Mouse (Mus musculus): Measurements from ENCODE around the gene Hadhb. TPM values are rescaled to one million over a fixed set of nuclear protein-coding genes. Genes with fewer than 3 reads are reported as not detected.
A peak's percentile ranks its signal among the peaks of the same experiment; 100 is the strongest.

Gene Hadhb
- polyA plus RNA-seq, 1 experiment from 2014 or later, result 99.9 TPM

- no peak overlapping the region for H3K4me2 ChIP-seq (replicated peaks; ENCODE audit: low read depth, low read length)
- H3K27me3 ChIP-seq (ENCODE audit: control insufficient read depth, insufficient read depth, low read length), result no peaks in the 10 kb centered on the region
- DNase-seq (ENCODE audit: low spot score) (no peak), ATAC-seq (ENCODE audit: low FRiP score) (no peak)
- no peaks in the 10 kb centered on the region for H3K36me3 ChIP-seq (ENCODE audit: control insufficient read depth, insufficient read depth, low read length)
- H3K9me3 ChIP-seq (ENCODE audit: control insufficient read depth, low read length), result no peaks in the 10 kb centered on the region
- H3K9ac ChIP-seq (ENCODE audit: low read depth, low read length), result no peak overlapping the region
- H3K27ac ChIP-seq (ENCODE audit: low read depth, low read length), result no peak overlapping the region
- no peak overlapping the region for H3K4me3 ChIP-seq (ENCODE audit: low read depth, low read length)
- 83% methylated on average over 4 of the region's 4 CpGs for WGBS
- 0 out of 2 replicates have a peak, but pooled peaks cover 2% of the 10 kb centered on the region for H3K4me1 ChIP-seq (replicated peaks; ENCODE audit: control insufficient read depth, insufficient read depth, low read length)
These were observed 75.9 kb downstream of the Hadhb start for GRCm38 (mm10) chr5:30230901-30231300.

- DNase-seq (ENCODE audit: low spot score) (no peak), ATAC-seq (ENCODE audit: low FRiP score) (no peak)
- peak overlapping the region; percentile 77 for H3K9ac ChIP-seq (ENCODE audit: low read depth, low read length)
- WGBS, result 57% methylated on average over 16 of the region's 16 CpGs
- no peaks in the 10 kb centered on the region for H3K36me3 ChIP-seq (ENCODE audit: control insufficient read depth, insufficient read depth, low read length)
- H3K4me3 ChIP-seq (ENCODE audit: low read depth, low read length), result peak overlapping the region; percentile 71
- H3K4me2 ChIP-seq (replicated peaks; ENCODE audit: low read depth, low read length), result peak overlapping the region; percentile 73
- H3K4me1 ChIP-seq (replicated peaks; ENCODE audit: control insufficient read depth, insufficient read depth, low read length), result 0 out of 2 replicates have a peak, but pooled peaks cover 2% of the 10 kb centered on the region
- H3K27ac ChIP-seq (ENCODE audit: low read depth, low read length), result peak overlapping the region; percentile 72
- no peaks in the 10 kb centered on the region for H3K27me3 ChIP-seq (ENCODE audit: control insufficient read depth, insufficient read depth, low read length)
- H3K9me3 ChIP-seq (ENCODE audit: control insufficient read depth, low read length), result no peaks in the 10 kb centered on the region
These were observed 76.8 kb downstream of the Hadhb start for GRCm38 (mm10) chr5:30231891-30232270.

GRCm38 (mm10) chr5:30232271-30232971, 77.4 kb downstream of the Hadhb start, which contains the start of gene Selenoi:
Selenoi (plus strand) TSS chr5:30232581.
- Histone ChIP-seq H3K4me1 (replicated peaks; ENCODE audit: control insufficient read depth, insufficient read depth, low read length) (0 out of 2 replicates have a peak, but pooled peaks cover 2% of the 10 kb centered on the region), H3K27me3 (ENCODE audit: control insufficient read depth, insufficient read depth, low read length) (no peaks in the 10 kb centered on the region), H3K9me3 (ENCODE audit: control insufficient read depth, low read length) (no peaks in the 10 kb centered on the region), H3K9ac (ENCODE audit: low read depth, low read length) (peak within 1 kb of the TSS; percentile 77), H3K4me2 (replicated peaks; ENCODE audit: low read depth, low read length) (peak within 1 kb of the TSS; percentile 73), H3K36me3 (ENCODE audit: control insufficient read depth, insufficient read depth, low read length) (no peaks in the 10 kb centered on the region), H3K4me3 (ENCODE audit: low read depth, low read length) (peak within 1 kb of the TSS; percentile 71), H3K27ac (ENCODE audit: low read depth, low read length) (peak within 1 kb of the TSS; percentile 83)
- ATAC-seq (ENCODE audit: low FRiP score) (peak; percentile 100), DNase-seq (ENCODE audit: low spot score) (peak; percentile 98)
- 1% methylated on average over 71 of the region's 71 CpGs for WGBS

- ATAC-seq (ENCODE audit: low FRiP score) (no peak), DNase-seq (ENCODE audit: low spot score) (peak; percentile 54)
- Histone ChIP-seq H3K36me3 (ENCODE audit: control insufficient read depth, insufficient read depth, low read length) (no peaks in the 10 kb centered on the region), H3K9me3 (ENCODE audit: control insufficient read depth, low read length) (no peaks in the 10 kb centered on the region), H3K9ac (ENCODE audit: low read depth, low read length) (peak overlapping the region; percentile 74), H3K4me1 (replicated peaks; ENCODE audit: control insufficient read depth, insufficient read depth, low read length) (0 out of 2 replicates have a peak, but pooled peaks cover 2% of the 10 kb centered on the region), H3K27ac (ENCODE audit: low read depth, low read length) (peak overlapping the region; percentile 83), H3K4me2 (replicated peaks; ENCODE audit: low read depth, low read length) (peak overlapping the region; percentile 73), H3K27me3 (ENCODE audit: control insufficient read depth, insufficient read depth, low read length) (no peaks in the 10 kb centered on the region), H3K4me3 (ENCODE audit: low read depth, low read length) (peak overlapping the region; percentile 71)
- 9% methylated on average over 15 of the region's 15 CpGs for WGBS
These were observed 78.0 kb downstream of the Hadhb start for GRCm38 (mm10) chr5:30233042-30233441.

- 75% methylated on average over 8 of the region's 8 CpGs for WGBS
- DNase-seq (ENCODE audit: low spot score), result no peak
- H3K9me3 ChIP-seq (ENCODE audit: control insufficient read depth, low read length), result no peaks in the 10 kb centered on the region
- peak overlapping the region; percentile 73; the same call in 1 of the 2 replicates for H3K4me2 ChIP-seq (replicated peaks; ENCODE audit: low read depth, low read length)
- peak overlapping the region; percentile 74; the same call in 1 of the 2 replicates for H3K9ac ChIP-seq (ENCODE audit: low read depth, low read length)
- H3K4me1 ChIP-seq (replicated peaks; ENCODE audit: control insufficient read depth, insufficient read depth, low read length), result 0 out of 2 replicates have a peak, but pooled peaks cover 2% of the 10 kb centered on the region
- ATAC-seq (ENCODE audit: low FRiP score), result no peak
- no peak overlapping the region for H3K27ac ChIP-seq (ENCODE audit: low read depth, low read length)
- H3K4me3 ChIP-seq (ENCODE audit: low read depth, low read length), result peak overlapping the region; percentile 71
- no peaks in the 10 kb centered on the region for H3K36me3 ChIP-seq (ENCODE audit: control insufficient read depth, insufficient read depth, low read length)
- H3K27me3 ChIP-seq (ENCODE audit: control insufficient read depth, insufficient read depth, low read length), result no peaks in the 10 kb centered on the region
These were observed 78.9 kb downstream of the Hadhb start for GRCm38 (mm10) chr5:30233979-30234378.

MicroRNA genes within 50 kb of the gene (microRNA counts, 519-probe panel; counts per million panel counts)
- not detected for microRNA mmu-miR-1960

Other genes starting within 250 kb of the Hadhb start
- not detected in 2 replicates for gene Il6, start 142.1 kb upstream of the Hadhb start, polyA plus RNA-seq (2014; fragmentation: Nextera tagmentation; extraction: Ambion mirVana)
- gene Tyms, start 81.6 kb upstream of the Hadhb start, polyA plus RNA-seq (2014; fragmentation: Nextera tagmentation; extraction: Ambion mirVana), result 229 and 235 TPM in 2 replicates
- 18.2 and 20.3 TPM in 2 replicates for gene Garem2, start 50.1 kb upstream of the Hadhb start, polyA plus RNA-seq (2014; fragmentation: Nextera tagmentation; extraction: Ambion mirVana)
- gene 3110082J24Rik, start 49.2 kb upstream of the Hadhb start, polyA plus RNA-seq (2014; fragmentation: Nextera tagmentation; extraction: Ambion mirVana), result 6.3 and 6.5 TPM in 2 replicates
- gene Hadha, start 86 bp upstream of the Hadhb start, polyA plus RNA-seq (2014; fragmentation: Nextera tagmentation; extraction: Ambion mirVana), result 59.4 and 81.2 TPM in 2 replicates
- not detected in 2 replicates for gene Adgrf3, start 50.5 kb downstream of the Hadhb start, polyA plus RNA-seq (2014; fragmentation: Nextera tagmentation; extraction: Ambion mirVana)
- 24.0 and 25.4 TPM in 2 replicates for gene Selenoi, start 77.3 kb downstream of the Hadhb start, polyA plus RNA-seq (2014; fragmentation: Nextera tagmentation; extraction: Ambion mirVana)
- gene Drc1, start 126.1 kb downstream of the Hadhb start, polyA plus RNA-seq (2014; fragmentation: Nextera tagmentation; extraction: Ambion mirVana), result 1.4 and 2.9 TPM in 2 replicates

Data from hindbrain, embryonic 11.5 days (tissue).